Comparison of ENCODE assay signal across 8 mouse cellular contexts in the genomic region with DNA sequence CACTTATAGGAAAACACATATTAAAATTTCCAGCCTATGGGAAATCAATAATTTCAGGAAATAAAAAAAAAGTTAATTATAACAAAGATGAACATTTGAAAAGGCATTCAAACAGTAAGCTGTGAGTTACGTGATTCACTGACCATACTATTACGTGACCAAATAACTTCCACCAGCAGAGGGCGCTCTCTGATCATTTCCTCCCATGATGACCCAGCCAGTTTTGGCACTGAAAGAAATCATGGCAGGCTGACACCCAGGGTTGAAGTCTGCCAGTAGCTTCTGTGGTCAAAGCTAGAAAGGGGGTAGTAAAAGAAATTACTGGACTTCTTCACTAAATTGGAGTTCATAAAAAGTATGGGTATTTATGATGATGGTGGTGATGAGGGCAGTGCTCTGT. TPM values are rescaled to one million over a fixed set of nuclear protein-coding genes. Genes with fewer than 3 reads are reported as not detected.
A peak's percentile ranks its signal among the peaks of the same experiment; 100 is the strongest.
DNase-seq lines count a peak whose midpoint lies in the region; ATAC-seq lines count a peak whose summit lies in the region.

No protein-coding gene starts in this region.

- H3K36me3 ChIP-seq in kidney, embryonic 14.5 days (ENCODE audit: control insufficient read depth, insufficient read depth, low read length): no peaks in the 10 kb centered on the region
- no peaks in the 10 kb centered on the region for H3K36me3 ChIP-seq in liver, embryonic 13.5 days

- H3K4me2 ChIP-seq in kidney, embryonic 14.5 days (replicated peaks; ENCODE audit: low read depth, low read length): no peak overlapping the region
- H3K4me2 ChIP-seq in liver, embryonic 13.5 days: no peak overlapping the region

- peak; percentile 85 for DNase-seq in kidney, adult 18-20 months
- DNase-seq in cerebellum, postnatal 10 days: peak; percentile 95 to 97
- peak; percentile 50 to 57 for DNase-seq in gastrocnemius, adult 8-10 months (ENCODE audit: low spot score in 2 of 2)
- peak; percentile 57 to 89 for DNase-seq in kidney, adult 8-10 months
- peak; percentile 6 for DNase-seq in liver, embryonic 13.5 days
- DNase-seq in ovary, postnatal 10 days (ENCODE audit: low spot score): peak; percentile 75
- DNase-seq in thymus, postnatal 10 days (ENCODE audit: low spot score in 2 of 2): peak; percentile 31 to 67

- WGBS in kidney, embryonic 14.5 days: 9% methylated on average over 3 of the region's 3 CpGs
- whole genome bisulfite sequencing in liver, embryonic 13.5 days (ENCODE audit: insufficient replicate concordance): 14% methylated on average over 3 of the region's 3 CpGs

- ATAC-seq in kidney, embryonic 14.5 days (ENCODE audit: low FRiP score, low TSS enrichment): no peak
- no peak for ATAC-seq in liver, embryonic 13.5 days (ENCODE audit: low read depth)

- H3K9me3 ChIP-seq in kidney, embryonic 14.5 days (ENCODE audit: control insufficient read depth, low read length): no peaks in the 10 kb centered on the region
- H3K9me3 ChIP-seq in liver, embryonic 13.5 days (replicated peaks): no peaks in the 10 kb centered on the region

- H3K4me3 ChIP-seq in kidney, embryonic 14.5 days (ENCODE audit: low read length): no peak overlapping the region
- H3K4me3 ChIP-seq in liver, embryonic 13.5 days (replicated peaks): no peak overlapping the region

- 0 out of 2 replicates have a peak, but pooled peaks cover 4% of the 10 kb centered on the region for H3K4me1 ChIP-seq in kidney, embryonic 14.5 days (ENCODE audit: control insufficient read depth, insufficient read depth, low read length)
- H3K4me1 ChIP-seq in liver, embryonic 13.5 days (replicated peaks): no peaks in the 10 kb centered on the region

- H3K27me3 ChIP-seq in kidney, embryonic 14.5 days (ENCODE audit: control insufficient read depth, insufficient read depth, low read length): no peaks in the 10 kb centered on the region
- H3K27me3 ChIP-seq in liver, embryonic 13.5 days: peaks cover 10% of the 10 kb centered on the region; the same call in 1 of the 2 replicates

- H3K27ac ChIP-seq in kidney, embryonic 14.5 days (ENCODE audit: low read depth, low read length): no peak overlapping the region
- H3K27ac ChIP-seq in liver, embryonic 13.5 days: no peak overlapping the region

- no peak overlapping the region for H3K9ac ChIP-seq in kidney, embryonic 14.5 days (ENCODE audit: low read depth, low read length)
- H3K9ac ChIP-seq in liver, embryonic 13.5 days: no peak overlapping the region

RNA-seq across cellular contexts. Expression of gene Fam81a, which starts 33.1 kb away (rescaled TPM):
- polyA plus RNA-seq in kidney, embryonic 14.5 days (2014; fragmentation: Nextera tagmentation; extraction: Ambion mirVana): 10.9 and 13.0 TPM in 2 replicates
- under 1 TPM; 0.68 to 0.97 (median 0.85) TPM for total RNA-seq in gastrocnemius, adult 8-10 months (2022)
- polyA plus RNA-seq in liver, embryonic 13.5 days (2015; fragmentation: Nextera tagmentation; extraction: Ambion mirVana): 0.75 and 1.1 TPM in 2 replicates

Comparison
In these comparisons a context has a peak if more than half of its experiments do, and no peak if none do; other contexts are left out.
1. DNase-seq: peak in every context shown above with its lines; median percentile 96 in cerebellum, postnatal 10 days; 85 in kidney, adult 18-20 months; 75 in ovary, postnatal 10 days; 73 in kidney, adult 8-10 months; 54 in gastrocnemius, adult 8-10 months; 49 in thymus, postnatal 10 days; 6 in liver, embryonic 13.5 days.